Mouse (Mus musculus): ENCODE results near the gene Vars.
"Not testable (repeated sequence)": the region's sequence is repeated elsewhere in the genome, so short reads cannot be mapped to it uniquely, and the experiment has no call there.

The Vars gene

DNA sequence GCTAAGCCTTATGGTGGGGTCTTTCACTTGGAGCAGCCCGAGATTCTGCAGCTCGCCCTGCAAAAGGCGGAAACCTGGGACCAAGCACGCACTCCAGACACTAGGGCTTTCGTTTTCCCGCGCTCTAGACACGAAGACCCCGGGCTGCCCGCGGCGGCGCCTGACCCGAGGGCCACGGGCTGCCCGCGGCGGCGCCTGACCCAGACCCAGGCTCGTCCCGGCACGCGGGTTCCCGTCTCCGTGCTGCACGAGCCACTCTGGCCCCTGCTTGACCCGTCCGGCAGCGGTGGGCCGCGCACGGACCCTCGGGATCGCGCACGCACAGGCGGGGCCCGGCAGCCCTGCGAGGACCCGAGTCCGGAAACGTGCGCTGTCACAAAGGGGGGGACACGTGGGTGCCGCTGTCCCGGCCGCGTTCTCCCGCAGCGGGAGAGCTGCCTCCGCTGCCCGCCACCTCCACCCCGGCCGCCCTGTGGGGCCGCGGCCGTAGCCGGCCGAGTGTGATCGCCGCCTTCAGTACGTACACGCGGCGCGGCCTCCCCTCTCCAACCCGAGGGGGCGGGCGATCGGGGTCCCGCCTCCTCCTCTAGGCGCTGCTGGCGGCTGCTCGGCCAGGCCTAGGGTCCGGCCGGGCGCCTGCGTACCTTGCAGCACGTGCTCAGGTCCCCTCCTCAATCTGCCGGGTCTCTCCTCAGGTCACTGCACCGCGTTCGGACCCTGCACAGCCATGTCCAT is at the start of gene Vars:
Vars (plus strand) TSS at position 271 of the 735 bp plus-strand sequence.
- DNase-seq (ENCODE audit: extremely low read depth, insufficient read length, low spot score) = peak; percentile 96

DNA sequence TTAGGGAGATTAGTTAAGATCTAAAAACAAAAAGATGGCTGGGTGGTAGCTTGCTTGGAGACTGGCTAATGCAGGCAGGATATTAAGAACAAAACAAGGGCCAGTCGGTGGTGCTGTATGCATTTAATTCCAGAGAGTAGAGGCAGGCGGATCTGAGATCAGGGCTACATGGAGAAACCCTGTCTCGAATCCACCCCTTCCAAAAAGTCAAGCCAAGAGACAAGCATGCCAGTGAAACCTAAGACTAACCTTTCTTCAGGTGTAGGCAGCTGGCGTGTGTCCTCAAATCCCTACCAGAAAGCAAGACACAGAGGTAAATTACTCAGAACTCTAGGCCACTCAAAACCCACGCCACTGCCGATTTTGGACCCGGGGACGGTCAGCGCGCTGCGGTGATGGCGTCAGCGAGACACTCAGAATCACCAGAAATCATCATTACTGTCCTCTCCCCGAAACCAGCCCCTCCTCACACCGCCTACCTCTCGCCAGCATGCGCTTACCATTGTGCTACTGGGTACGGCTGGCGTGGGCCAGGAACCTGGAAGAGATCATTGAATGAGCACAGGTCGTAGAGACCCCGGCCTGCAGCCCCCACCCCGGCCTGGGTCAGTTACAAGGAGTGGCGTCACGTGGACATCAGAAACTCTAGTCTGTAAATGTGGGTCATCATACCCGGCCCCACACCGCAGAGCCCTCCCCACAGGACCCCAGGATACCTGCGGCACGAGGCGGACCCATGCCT is 49.0 kb upstream of the Vars start:
- DNase-seq (ENCODE audit: extremely low read depth, insufficient read length, low spot score) = no peak

GRCm38 (mm10) chr17:34952378-34953040 is 48.3 kb upstream of the Vars start:
- DNase-seq (ENCODE audit: extremely low read depth, insufficient read length, low spot score) = peak; percentile 81

DNA sequence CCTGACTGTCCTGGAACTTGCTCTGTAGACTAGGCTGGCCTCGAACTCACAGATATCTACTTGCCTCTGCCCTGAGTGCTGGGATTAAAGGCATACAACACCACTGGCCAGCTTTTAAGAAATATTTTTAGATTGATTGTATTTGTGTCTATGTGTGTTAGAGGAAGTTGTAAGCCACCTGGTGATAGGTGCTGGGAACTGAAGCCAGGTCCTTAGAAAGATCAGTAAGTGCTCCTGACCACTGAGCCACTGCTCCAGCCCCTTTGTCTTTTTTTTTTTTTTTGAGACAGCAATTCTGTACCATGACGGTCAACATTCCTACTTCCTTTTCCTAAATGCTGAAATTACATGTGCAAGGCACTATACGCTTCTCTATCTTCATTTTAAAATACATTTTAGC is 47.5 kb upstream of the Vars start:
- no peak for DNase-seq (ENCODE audit: extremely low read depth, insufficient read length, low spot score)

DNA sequence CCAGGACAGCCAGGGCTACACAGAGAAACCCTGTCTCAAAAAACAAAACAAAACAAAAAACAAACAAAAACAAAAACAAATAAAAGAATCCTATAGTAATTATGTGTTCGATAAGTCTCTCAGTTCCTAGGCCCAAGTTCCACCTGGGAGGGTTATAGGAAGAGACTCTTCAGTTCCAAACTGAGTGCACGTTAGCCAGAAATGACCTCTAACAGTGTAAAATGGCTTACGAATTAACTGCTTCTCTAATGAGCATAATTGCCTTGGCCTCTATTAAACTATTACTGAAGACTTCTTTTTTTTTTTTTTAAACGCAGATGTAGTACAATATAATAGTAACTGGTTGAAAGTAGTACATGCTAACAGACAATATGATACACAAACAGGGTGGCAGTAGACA is 46.9 kb upstream of the Vars start:
- no peak for DNase-seq (ENCODE audit: extremely low read depth, insufficient read length, low spot score)

DNA sequence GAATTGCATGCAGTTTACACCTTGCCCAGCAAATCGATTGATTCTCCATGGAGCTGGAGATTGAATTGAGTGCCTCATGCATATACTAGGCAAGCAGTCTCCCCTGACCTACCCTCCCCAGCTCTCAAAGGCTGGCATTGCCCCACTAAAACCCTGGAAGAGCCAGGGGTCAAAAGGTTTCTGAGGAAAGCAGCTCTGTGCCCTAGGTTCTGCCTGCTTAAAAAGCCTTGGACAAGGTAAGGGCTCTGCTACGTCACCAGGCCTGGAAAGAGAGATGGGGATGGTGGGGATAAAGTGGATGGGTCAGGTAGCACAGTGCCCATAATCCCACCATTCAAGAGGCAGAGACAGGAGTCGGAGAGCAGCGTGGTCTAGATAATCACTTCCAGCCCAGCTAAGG is 46.0 kb upstream of the Vars start:
- DNase-seq (ENCODE audit: extremely low read depth, insufficient read length, low spot score) = no peak

GRCm38 (mm10) chr17:34955884-34956283 is 44.9 kb upstream of the Vars start:
- no peak for DNase-seq (ENCODE audit: extremely low read depth, insufficient read length, low spot score)

GRCm38 (mm10) chr17:34956340-34956739 is 44.4 kb upstream of the Vars start:
- DNase-seq (ENCODE audit: extremely low read depth, insufficient read length, low spot score) = no peak

GRCm38 (mm10) chr17:34957291-34957690 is 43.5 kb upstream of the Vars start:
- not testable (repeated sequence) for DNase-seq (ENCODE audit: extremely low read depth, insufficient read length, low spot score)

DNA sequence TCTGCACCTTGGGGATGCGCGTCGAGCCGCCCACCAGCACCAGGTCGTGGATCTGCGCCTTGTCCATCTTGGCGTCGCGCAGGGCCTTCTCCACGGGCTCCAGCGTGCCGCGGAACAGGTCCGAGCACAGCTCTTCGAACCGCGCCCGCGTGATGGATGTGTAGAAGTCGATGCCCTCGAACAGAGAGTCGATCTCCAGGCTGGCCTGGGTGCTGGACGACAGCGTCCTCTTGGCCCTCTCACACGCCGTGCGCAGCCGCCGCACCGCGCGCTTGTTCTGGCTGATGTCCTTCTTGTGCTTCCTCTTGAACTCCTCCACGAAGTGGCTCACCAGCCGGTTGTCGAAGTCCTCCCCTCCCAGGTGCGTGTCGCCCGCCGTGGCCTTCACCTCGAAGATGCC is 42.8 kb upstream of the Vars start:
- DNase-seq (ENCODE audit: extremely low read depth, insufficient read length, low spot score) = not testable (repeated sequence)

DNA sequence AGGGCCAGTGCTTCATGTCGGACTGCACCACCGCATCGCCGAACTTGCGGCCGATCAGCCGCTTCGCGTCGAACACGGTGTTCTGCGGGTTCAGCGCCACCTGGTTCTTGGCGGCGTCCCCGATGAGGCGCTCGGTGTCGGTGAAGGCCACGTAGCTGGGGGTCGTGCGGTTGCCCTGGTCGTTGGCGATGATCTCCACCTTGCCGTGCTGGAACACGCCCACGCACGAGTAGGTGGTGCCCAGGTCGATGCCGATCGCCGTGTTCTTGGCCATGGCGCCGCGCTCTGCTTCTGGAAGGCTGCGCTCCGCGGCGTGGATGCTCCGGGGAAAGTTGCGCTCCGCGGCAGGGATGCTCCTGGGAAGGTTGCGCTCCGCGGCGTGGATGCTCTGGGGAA is 42.1 kb upstream of the Vars start:
- not testable (repeated sequence) for DNase-seq (ENCODE audit: extremely low read depth, insufficient read length, low spot score)

- DNase-seq (ENCODE audit: extremely low read depth, insufficient read length, low spot score) = peak; percentile 91
Measured at GRCm38 (mm10) chr17:34959130-34959778, 41.5 kb upstream of the Vars start, which contains the start of gene Hspa1b. TSS of gene Hspa1b (minus strand) at chr17:34959238.

DNA sequence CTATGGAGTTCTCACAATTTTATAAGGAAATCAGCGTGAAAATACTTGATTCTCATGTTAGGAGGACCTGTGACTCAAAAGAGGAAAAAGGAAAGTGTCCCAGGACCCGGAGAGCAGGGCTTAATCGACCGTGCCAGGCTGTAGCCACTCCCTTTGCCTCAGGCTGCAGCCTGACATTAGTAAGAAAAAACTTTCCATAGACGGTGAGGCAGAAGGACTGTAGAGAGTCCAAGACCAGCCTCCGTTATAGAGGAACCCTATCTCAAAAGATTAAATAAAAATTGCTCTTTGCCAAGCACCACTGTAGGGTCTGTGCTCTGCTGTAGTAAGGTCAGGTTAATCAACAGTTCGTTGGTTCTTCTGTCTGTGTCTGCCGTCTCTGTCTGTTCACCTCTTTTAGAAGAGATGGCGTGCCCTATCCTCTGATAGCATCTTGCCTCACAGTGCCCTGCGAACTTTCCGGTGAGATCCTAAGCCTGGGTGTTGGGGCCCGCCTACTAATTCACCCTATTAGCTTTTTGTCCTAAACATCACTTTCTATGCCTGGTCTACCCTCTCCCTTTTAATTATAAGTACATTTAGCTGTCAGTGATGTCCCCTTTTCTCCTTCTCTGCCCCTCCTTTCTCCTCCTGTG is 40.8 kb upstream of the Vars start:
- no peak for DNase-seq (ENCODE audit: extremely low read depth, insufficient read length, low spot score)

DNA sequence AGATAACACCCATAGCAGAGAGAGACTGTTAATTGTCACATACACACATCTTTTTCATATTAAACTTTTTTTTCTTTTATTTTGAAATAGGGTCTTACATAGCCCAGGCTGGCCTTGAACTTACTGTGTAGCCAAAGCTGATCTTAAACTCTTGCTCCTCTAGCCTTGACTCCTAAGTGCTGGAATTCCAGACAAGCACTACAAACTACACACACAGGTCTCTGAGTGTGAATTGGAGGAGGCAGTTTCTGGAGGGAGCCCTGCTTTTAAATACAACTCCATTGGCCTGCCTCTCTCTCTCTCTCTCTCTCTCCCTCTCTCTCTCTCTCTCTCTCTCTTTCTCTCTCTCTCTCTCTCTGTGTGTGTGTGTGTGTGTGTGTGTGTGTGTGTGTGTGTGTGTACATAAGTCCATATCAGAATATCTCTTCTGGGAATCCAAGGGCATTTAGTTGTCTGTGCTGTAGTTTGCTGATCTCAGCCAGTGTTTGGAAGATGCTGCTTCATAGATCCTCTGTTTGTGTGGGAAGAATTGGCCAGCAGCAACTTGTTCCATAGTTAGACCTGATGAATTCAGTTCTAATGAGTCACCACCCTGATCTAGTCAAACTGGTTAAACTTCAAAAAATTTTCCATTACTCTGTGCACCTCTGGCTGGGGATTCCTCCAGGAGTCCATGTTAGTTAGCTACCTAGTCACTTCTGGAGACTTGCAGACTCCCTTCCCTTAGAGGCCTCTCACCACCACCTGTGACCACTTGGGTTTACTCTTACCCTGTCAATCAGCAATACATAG is 39.9 kb upstream of the Vars start:
- peak; percentile 60 for DNase-seq (ENCODE audit: extremely low read depth, insufficient read length, low spot score)

GRCm38 (mm10) chr17:34962125-34962524 is 38.7 kb upstream of the Vars start:
- DNase-seq (ENCODE audit: extremely low read depth, insufficient read length, low spot score) = no peak

- no peak for DNase-seq (ENCODE audit: extremely low read depth, insufficient read length, low spot score)
Measured at GRCm38 (mm10) chr17:34962841-34963240, 37.9 kb upstream of the Vars start.

DNA sequence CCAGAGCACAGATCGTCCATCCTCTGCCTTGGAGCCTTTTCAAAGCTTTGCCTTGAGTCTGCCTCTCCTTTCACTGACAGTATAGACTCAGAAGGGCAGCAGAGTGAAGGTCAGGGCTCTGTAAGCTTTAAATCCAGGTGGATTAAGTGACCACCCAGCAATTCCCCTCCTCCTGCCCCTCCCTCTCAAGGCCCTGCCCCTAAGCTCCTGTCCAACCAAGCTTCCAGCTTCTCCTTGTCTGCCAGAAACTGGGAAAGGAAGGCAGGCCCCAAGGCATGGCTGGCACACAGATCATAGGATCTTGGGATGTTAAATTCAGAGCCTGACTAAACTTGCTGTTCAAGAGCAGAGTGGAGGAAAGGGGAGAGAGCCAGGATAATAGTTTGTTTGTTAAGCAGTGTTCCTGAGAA is 36.1 kb upstream of the Vars start:
- no peak for DNase-seq (ENCODE audit: extremely low read depth, insufficient read length, low spot score)

- DNase-seq (ENCODE audit: extremely low read depth, insufficient read length, low spot score) = no peak
Measured at GRCm38 (mm10) chr17:34965627-34966026, 35.2 kb upstream of the Vars start.

- not testable (repeated sequence) for DNase-seq (ENCODE audit: extremely low read depth, insufficient read length, low spot score)
Measured at GRCm38 (mm10) chr17:34969822-34970221, 31.0 kb upstream of the Vars start, which contains the start of gene Gm20481. TSS of gene Gm20481 (plus strand) at chr17:34969912.

- DNase-seq (ENCODE audit: extremely low read depth, insufficient read length, low spot score) = not testable (repeated sequence)
Measured at GRCm38 (mm10) chr17:34970850-34971249, 29.9 kb upstream of the Vars start.
